Mouse (Mus musculus) limb, embryonic 10.5 days (tissue): ENCODE measurements around the gene Mxra8. TPM values are rescaled to one million over a fixed set of nuclear protein-coding genes. Genes with fewer than 3 reads are reported as not detected.

Source experiments
- DNase-seq: peaks from one replicate; pipeline ENCODE4 v3.0.0-alpha.2; 2017; ENCODE audit warnings: low spot score
- H3K27ac ChIP-seq: fragments of 300-500 bp; sonication (generic); 2 replicates; pipeline ENCODE4 v1.5.1; 2016; ENCODE audit warnings: mild to moderate bottlenecking
- H3K27me3 ChIP-seq: fragments of 300-500 bp; sonication (generic); 2 replicates; pipeline ENCODE4 v1.6.1; 2016; ENCODE audit warnings: low read depth, mild to moderate bottlenecking; ENCODE audit not compliant: poor library complexity, severe bottlenecking
- H3K36me3 ChIP-seq: fragments of 300-500 bp; sonication (generic); 2 replicates; pipeline ENCODE4 v1.6.1; 2016; ENCODE audit warnings: mild to moderate bottlenecking, moderate library complexity
- H3K4me1 ChIP-seq: fragments of 300-500 bp; sonication (generic); 2 replicates; pipeline ENCODE4 v1.6.1; 2016
- H3K4me3 ChIP-seq: fragments of 300-500 bp; sonication (generic); 2 replicates; pipeline ENCODE4 v1.5.1; 2016; ENCODE audit warnings: mild to moderate bottlenecking, moderate library complexity
- H3K9me3 ChIP-seq: fragments of 300-500 bp; sonication (generic); replicated peaks from 2 replicates; pipeline ENCODE4 v1.6.1; 2016; ENCODE audit warnings: mild to moderate bottlenecking
- WGBS: fragments of 180-500 bp; shearing (Covaris S2); methylation state at CpG from one replicate; pipeline ENCODE4 v1.1.7; 2016; 5-methylcytosine and 5-hydroxymethylcytosine counted together
- polyA plus RNA-seq: library from polyadenylated mRNA; unstranded; fragments of >200 nt; fragmentation: Nextera tagmentation; extraction: Ambion mirVana; gene quantifications from 2 replicates; pipeline ENCODE4 v1.2.1, GENCODE M21; 2016

Mxra8 gene
- 39.2 and 48.9 TPM in 2 replicates for polyA plus RNA-seq

DNA sequence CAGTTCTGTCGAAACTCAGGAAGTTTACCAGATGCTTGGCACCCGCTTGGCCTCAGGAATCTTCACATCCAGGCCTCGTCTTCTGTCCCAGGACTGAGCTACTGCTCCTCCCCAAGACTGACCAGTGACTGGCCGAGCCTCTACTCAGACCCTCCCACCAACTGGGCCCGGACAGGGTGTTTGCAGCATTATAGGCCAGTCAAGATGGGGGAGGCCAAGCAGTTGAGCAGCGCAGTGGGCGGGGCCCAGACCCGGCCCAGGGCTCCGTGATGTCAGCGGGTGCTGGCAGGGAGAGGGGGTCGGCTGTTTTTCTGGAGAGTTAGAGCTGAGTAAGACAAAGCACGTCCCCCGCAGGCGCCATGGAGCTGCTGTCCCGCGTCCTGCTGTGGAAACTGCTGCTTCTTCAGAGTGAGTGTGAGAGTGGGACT is at the start of gene Mxra8:
Gene Mxra8, plus strand, starts transcription at position 198 of the 428 bp plus-strand sequence.
- H3K9me3 ChIP-seq: no peaks in the 10 kb centered on the region
- peaks cover 17% of the 10 kb centered on the region for H3K27me3 ChIP-seq
- WGBS: 2% methylated on average over 16 of the region's 16 CpGs
- H3K27ac ChIP-seq: peak within 1 kb of the TSS; percentile 83
- peaks cover 40% of the 10 kb centered on the region for H3K4me1 ChIP-seq
- peak; percentile 86 for DNase-seq
- H3K36me3 ChIP-seq: peaks cover 32% of the 10 kb centered on the region
- H3K4me3 ChIP-seq: peak within 1 kb of the TSS; percentile 61

GRCm38 (mm10) chr4:155790021-155790489 is 49.4 kb upstream of the Mxra8 start, which contains the start of gene Ankrd65:
Gene Ankrd65 (plus strand): TSS chr4:155790439.
- H3K36me3 ChIP-seq: no peaks in the 10 kb centered on the region
- DNase-seq: no peak
- no peaks in the 10 kb centered on the region for H3K9me3 ChIP-seq
- no peak within 1 kb of the TSS for H3K27ac ChIP-seq
- WGBS: 88% methylated on average over 3 of the region's 3 CpGs
- H3K4me3 ChIP-seq: no peak within 1 kb of the TSS
- peaks cover 24% of the 10 kb centered on the region for H3K27me3 ChIP-seq
- peaks cover 9% of the 10 kb centered on the region; the same call in 1 of the 2 replicates for H3K4me1 ChIP-seq

DNA sequence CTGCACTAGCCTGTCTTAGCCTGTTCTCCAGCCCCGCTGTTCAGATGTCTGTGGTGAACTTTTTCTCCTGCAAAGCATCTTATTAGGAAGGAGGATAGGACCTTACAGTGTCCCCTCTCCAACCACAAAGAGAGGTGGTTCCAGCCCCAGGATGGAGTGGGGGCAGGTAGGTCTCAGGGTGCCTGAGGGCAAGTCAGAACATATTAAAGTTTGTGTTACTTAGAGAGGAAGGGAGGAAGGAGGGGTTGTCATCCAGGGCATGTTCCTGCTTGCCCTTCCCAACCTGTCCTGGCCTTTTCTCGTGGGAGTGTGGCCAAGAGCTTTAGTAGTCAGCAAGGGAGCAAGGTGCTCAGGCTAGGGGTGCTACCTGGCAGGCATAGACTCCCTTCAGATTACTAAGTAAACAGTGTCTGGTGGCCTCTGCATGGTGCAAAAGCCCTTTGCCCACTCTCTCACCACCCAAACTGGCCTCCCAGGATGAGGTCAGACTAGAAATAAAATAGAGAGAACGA is 48.8 kb upstream of the Mxra8 start:
- Histone ChIP-seq H3K27me3 (peaks cover 19% of the 10 kb centered on the region), H3K9me3 (no peaks in the 10 kb centered on the region), H3K4me1 (0 out of 2 replicates have a peak, but pooled peaks cover 4% of the 10 kb centered on the region), H3K36me3 (no peaks in the 10 kb centered on the region), H3K4me3 (no peak overlapping the region), H3K27ac (no peak overlapping the region)
- 65% methylated on average over 3 of the region's 3 CpGs for WGBS
- DNase-seq: no peak

DNA sequence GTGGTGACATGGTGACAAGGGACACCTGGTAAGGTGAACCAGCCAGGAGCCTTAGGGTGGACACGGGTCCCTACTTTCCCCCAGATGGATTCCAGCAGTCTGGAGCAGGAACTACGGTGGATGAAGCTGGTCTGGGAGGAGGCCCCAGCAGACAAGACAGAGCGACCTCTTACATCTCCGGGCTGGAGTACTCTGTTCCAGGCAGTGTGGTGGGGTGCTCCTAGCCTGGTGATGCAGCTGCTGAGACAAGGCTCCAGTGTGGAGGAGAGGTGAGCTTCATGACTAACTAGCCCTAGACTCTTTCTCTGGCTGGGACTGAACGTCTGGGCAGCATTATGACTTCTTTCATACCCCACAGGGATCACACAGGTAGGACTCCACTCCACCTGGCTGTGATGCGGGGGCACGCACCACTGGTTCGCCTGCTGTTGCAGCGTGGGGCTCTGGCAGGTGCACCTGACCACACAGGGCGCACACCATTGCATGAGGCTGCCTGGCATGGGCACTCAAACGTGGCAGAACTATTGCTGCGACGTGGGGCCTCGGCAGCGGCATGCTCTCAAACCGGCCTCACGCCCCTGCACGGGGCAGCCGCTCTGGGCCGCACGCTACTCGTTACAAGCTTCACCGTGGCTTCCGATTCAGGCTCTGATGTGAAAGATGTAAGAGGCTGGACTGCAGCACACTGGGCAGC is 48.1 kb upstream of the Mxra8 start:
- DNase-seq: no peak
- peaks cover 15% of the 10 kb centered on the region for H3K27me3 ChIP-seq
- H3K4me3 ChIP-seq: no peak overlapping the region
- no peaks in the 10 kb centered on the region for H3K9me3 ChIP-seq
- 75% methylated on average over 24 of the region's 24 CpGs for WGBS
- no peaks in the 10 kb centered on the region for H3K36me3 ChIP-seq
- H3K4me1 ChIP-seq: 0 out of 2 replicates have a peak, but pooled peaks cover 3% of the 10 kb centered on the region
- no peak overlapping the region for H3K27ac ChIP-seq

DNA sequence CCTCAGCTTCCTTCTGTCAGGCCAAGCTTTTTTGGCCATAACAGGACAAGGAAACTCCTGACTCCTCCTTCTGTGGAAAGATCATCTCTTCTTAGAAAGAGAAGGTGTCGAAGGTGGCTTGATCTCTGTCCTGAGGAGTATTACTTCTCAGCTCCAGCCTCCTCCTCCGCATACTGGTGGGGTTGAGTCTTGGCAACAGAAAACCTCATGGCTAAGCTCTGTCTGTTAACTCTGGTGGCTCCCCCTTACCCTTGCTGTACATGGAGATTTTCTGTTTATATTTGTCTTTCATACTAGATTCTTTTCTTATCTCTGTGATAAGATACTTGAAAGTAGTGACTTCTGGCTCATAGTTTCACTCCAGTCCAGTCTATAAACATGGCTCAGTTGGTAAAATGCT is 45.8 kb upstream of the Mxra8 start:
- Histone ChIP-seq H3K36me3 (no peaks in the 10 kb centered on the region), H3K4me1 (0 out of 2 replicates have a peak, but pooled peaks cover 3% of the 10 kb centered on the region), H3K4me3 (no peak overlapping the region), H3K27ac (no peak overlapping the region), H3K27me3 (peaks cover 15% of the 10 kb centered on the region), H3K9me3 (no peaks in the 10 kb centered on the region)
- WGBS: 85% methylated on average over 2 of the region's 2 CpGs
- no peak for DNase-seq

DNA sequence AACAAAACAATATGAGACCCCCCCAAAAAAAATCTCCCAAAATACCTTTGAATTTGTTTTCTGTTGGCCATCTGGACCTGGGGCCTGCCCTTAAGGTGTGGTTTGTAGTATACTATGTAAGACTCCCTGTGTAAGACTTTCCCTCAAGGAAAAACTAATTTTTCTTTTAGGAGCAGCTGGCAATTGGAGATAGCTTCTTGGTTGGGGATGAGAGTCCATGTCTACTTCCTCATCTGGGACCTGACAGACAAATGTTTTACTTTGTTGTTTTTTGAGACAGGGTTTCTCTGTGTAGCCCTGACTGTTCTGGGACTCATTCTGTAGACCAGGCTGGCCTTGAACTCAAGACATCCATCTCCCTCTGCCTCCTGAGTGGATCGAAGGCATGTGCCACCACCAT is 37.4 kb upstream of the Mxra8 start:
- H3K4me3 ChIP-seq: no peak overlapping the region
- no peaks in the 10 kb centered on the region for H3K27me3 ChIP-seq
- H3K36me3 ChIP-seq: peaks cover 25% of the 10 kb centered on the region
- no peaks in the 10 kb centered on the region for H3K9me3 ChIP-seq
- H3K4me1 ChIP-seq: peaks cover 19% of the 10 kb centered on the region
- no peak overlapping the region for H3K27ac ChIP-seq
- 95% methylated on average over 1 of the region's 1 CpGs for WGBS
- no peak for DNase-seq

DNA sequence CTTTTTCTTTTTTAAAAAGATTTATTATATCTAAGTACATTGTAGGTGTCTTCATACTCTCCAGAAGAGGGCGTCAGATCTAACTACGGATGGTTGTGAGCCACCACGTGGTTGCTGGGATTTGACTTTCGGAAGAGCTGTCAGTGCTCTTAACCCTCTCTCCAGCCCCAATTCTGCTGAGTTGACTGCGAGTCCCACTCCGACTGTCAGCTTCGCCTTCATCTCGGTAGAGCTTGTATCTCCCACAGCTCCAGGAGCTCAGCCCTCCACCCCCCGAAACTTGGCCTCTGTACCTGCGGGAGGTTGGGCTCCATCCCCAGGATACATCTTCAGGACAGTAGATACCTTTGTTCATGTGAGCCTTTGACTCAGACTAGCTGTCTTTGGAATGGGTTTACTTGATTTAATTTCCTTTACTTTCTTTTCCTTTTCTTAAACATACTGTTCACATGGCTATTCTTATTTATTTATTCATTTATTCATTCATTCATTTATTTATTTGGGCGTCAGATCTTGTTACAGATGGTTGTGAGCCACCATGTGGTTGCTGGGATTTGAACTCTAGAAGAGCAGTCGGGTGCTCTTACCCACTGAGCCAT is 36.6 kb upstream of the Mxra8 start, which contains the start of gene Mrpl20:
Gene Mrpl20, plus strand, starts transcription at position 138 of the 599 bp plus-strand sequence.
- H3K9me3 ChIP-seq: no peaks in the 10 kb centered on the region
- DNase-seq: peak; percentile 45
- H3K27ac ChIP-seq: peak within 1 kb of the TSS; percentile 87
- H3K4me3 ChIP-seq: peak within 1 kb of the TSS; percentile 95
- H3K27me3 ChIP-seq: no peaks in the 10 kb centered on the region
- H3K4me1 ChIP-seq: peaks cover 19% of the 10 kb centered on the region
- WGBS: 12% methylated on average over 12 of the region's 12 CpGs
- H3K36me3 ChIP-seq: peaks cover 33% of the 10 kb centered on the region

DNA sequence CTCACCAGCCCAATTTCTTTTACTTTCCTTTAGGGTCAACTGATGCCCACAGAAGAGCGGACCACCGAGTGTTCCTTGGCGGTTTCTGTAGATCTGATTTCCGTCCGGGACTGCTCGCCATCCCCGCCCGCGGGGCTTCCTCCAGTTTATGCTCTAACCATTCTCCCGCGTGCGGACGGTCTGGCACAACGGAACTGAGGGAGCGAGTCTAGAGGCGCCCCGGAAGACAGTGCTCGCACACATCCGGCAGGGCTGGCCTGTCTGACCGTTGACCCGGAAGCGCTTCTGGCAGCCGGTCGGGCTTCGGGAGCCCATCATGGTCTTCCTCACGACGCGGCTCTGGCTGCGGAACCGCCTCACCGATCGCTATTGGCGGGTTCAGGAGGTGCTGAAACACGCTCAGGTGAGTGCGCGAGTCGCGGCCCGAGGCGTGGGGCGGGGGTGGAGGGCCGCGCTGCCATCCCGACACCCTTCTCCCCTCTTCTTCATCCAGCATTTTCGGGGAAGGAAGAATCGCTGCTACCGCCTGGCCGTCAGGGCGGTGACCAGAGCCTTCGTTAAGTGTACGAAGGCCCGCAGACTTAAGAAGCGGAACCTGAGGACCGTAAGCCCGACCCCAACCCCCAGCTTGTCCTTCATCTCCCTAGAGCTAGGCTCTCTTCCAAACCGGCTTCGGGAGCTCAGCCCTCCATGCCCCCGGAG is 36.0 kb upstream of the Mxra8 start:
- Histone ChIP-seq H3K36me3 (peaks cover 39% of the 10 kb centered on the region), H3K27ac (peak overlapping the region; percentile 87), H3K4me1 (peaks cover 19% of the 10 kb centered on the region), H3K9me3 (no peaks in the 10 kb centered on the region), H3K4me3 (peak overlapping the region; percentile 95), H3K27me3 (no peaks in the 10 kb centered on the region)
- under 1% methylated on average over 58 of the region's 58 CpGs for WGBS
- peak; percentile 98 for DNase-seq

GRCm38 (mm10) chr4:155807841-155808240 is 31.6 kb upstream of the Mxra8 start:
- no peak overlapping the region for H3K4me3 ChIP-seq
- H3K27ac ChIP-seq: no peak overlapping the region
- 90% methylated on average over 3 of the region's 3 CpGs for WGBS
- no peaks in the 10 kb centered on the region for H3K9me3 ChIP-seq
- H3K36me3 ChIP-seq: peaks cover 71% of the 10 kb centered on the region
- no peak for DNase-seq
- peaks cover 25% of the 10 kb centered on the region for H3K4me1 ChIP-seq
- no peaks in the 10 kb centered on the region for H3K27me3 ChIP-seq

DNA sequence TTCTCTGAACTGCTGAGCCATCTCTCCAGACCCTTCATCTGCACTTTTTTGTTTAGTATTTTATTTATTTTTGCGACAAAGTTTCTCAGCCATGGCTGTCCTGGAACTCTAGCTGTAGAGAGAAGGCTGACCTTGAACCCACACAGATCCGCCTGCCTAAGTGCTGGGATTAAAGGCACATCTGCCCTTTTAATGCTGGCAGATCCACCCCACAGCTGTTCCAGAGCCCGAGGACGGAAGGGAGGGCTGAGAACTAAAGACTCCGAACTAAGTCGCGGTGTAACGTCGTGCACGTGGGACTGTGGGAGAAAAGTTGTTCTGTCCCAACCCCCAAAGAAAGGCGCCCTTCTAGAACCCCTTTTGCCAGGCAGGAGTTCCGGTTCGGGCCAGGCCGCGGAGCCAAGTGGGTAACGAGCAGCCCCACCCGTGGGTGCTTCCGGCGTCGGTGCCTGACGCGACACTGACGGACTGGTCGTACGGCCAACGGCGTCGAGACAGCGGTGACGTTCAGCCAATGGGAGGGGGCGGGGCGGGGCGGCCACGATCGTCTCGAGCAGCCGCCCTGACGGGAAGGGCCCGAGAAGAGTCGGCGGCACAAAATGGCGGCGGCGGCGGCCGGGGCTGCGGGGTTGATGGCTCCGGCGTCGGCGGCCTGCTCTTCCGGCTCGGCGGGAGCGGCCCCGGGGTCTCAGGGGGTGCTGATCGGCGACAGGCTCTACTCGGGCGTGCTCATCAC is 27.4 kb upstream of the Mxra8 start, which contains the start of gene Ccnl2:
Gene Ccnl2, plus strand, starts transcription at position 561 of the 736 bp plus-strand sequence.
- peak; percentile 97 for DNase-seq
- Histone ChIP-seq H3K27me3 (no peaks in the 10 kb centered on the region), H3K4me1 (peaks cover 22% of the 10 kb centered on the region), H3K4me3 (peak within 1 kb of the TSS; percentile 100), H3K36me3 (peaks cover 86% of the 10 kb centered on the region), H3K9me3 (no peaks in the 10 kb centered on the region), H3K27ac (peak within 1 kb of the TSS; percentile 98)
- under 1% methylated on average over 60 of the region's 60 CpGs for WGBS

DNA sequence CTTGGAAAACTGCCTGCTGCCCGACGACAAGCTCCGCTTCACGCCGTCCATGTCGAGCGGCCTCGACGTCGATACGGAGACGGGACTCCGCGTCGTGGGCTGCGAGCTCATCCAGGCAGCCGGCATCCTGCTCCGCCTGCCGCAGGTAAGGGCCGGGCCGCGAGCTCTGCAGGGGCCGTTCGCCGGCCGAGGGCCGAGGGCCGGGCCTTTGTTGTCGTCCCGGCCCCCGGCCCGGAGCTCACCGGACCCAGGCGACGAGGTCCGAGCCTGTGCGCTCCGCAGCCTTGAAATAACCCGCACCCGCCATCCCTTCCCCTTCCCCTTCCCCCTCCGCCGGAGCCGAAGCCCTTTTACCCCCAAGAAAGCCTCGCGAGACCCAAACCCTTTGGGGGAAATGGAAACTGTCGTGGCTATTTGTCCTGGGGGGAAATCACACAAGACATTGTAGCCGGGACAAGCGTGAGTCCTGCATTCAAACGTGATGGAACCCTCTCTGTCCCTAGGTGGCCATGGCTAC is 26.8 kb upstream of the Mxra8 start:
- DNase-seq: no peak
- peak overlapping the region; percentile 100 for H3K4me3 ChIP-seq
- H3K36me3 ChIP-seq: peaks cover 86% of the 10 kb centered on the region
- WGBS: under 1% methylated on average over 49 of the region's 49 CpGs
- H3K27me3 ChIP-seq: no peaks in the 10 kb centered on the region
- peaks cover 22% of the 10 kb centered on the region for H3K4me1 ChIP-seq
- no peaks in the 10 kb centered on the region for H3K9me3 ChIP-seq
- peak overlapping the region; percentile 98 for H3K27ac ChIP-seq

DNA sequence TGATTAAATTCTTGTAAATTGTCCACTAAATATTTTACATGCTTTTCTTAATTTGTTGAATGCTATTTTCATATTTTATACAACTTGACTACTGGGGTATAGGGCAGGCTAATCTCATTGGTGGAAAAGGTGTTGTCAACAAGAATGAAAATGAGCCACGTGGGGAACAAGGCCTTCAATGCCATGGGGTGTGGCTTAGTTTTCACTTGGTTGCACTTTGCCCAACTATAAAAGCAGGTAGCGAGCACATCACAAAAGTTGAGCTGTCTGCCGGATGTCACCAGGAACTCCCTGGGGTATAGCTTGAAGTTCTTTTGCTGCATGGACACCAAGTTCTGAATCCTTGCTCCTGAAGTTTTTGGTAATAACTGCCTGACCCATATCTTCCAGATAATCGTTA is 21.9 kb upstream of the Mxra8 start:
- H3K4me3 ChIP-seq: no peak overlapping the region
- peaks cover 14% of the 10 kb centered on the region for H3K4me1 ChIP-seq
- H3K36me3 ChIP-seq: peaks cover 95% of the 10 kb centered on the region
- no peaks in the 10 kb centered on the region for H3K27me3 ChIP-seq
- H3K27ac ChIP-seq: no peak overlapping the region
- DNase-seq: no peak
- WGBS: 93% methylated on average over 4 of the region's 4 CpGs
- H3K9me3 ChIP-seq: no peaks in the 10 kb centered on the region
